Mouse (Mus musculus) kidney, embryonic 14.5 days (tissue): ENCODE results near the gene Syn3. TPM values are rescaled to one million over a fixed set of nuclear protein-coding genes. Genes with fewer than 3 reads are reported as not detected.
"Not testable (repeated sequence)": the region's sequence is repeated elsewhere in the genome, so short reads cannot be mapped to it uniquely, and the experiment has no call there.

Experiments
- ATAC-seq: fragments of 200-750 bp; cut with Nextera tagmentation; 2 replicates; pipeline ENCODE4 v1.8.0; 2017; ENCODE audit warnings: moderate number of reproducible peaks, mild to moderate bottlenecking, moderate TSS enrichment, moderate library complexity; ENCODE audit not compliant: low FRiP score, low TSS enrichment
- H3K27ac ChIP-seq: fragments of 300-500 bp; sonication (generic); 2 replicates; pipeline ENCODE4 v1.5.1; 2014; ENCODE audit warnings: low read depth, mild to moderate bottlenecking, low read length, moderate library complexity, mixed read lengths
- H3K27me3 ChIP-seq: fragments of 300-500 bp; sonication (generic); 2 replicates; pipeline ENCODE4 v1.6.1; 2014; ENCODE audit warnings: mild to moderate bottlenecking, low read length; ENCODE audit not compliant: control insufficient read depth, insufficient read depth
- H3K36me3 ChIP-seq: fragments of 300-500 bp; sonication (generic); 2 replicates; pipeline ENCODE4 v1.6.1; 2014; ENCODE audit warnings: low read length, mixed read lengths; ENCODE audit not compliant: control insufficient read depth, insufficient read depth
- H3K4me1 ChIP-seq: fragments of 300-500 bp; sonication (generic); 2 replicates; pipeline ENCODE4 v1.6.1; 2014; ENCODE audit warnings: low read length, mixed read lengths; ENCODE audit not compliant: control insufficient read depth, insufficient read depth
- H3K4me2 ChIP-seq: fragments of 300-500 bp; sonication (generic); replicated peaks from 2 replicates; pipeline ENCODE4 v1.6.1; 2014; ENCODE audit warnings: low read depth, mild to moderate bottlenecking, low read length
- H3K4me3 ChIP-seq: fragments of 300-500 bp; sonication (generic); 2 replicates; pipeline ENCODE4 v1.5.1; 2014; ENCODE audit warnings: mild to moderate bottlenecking, low read length
- H3K9ac ChIP-seq: fragments of 300-500 bp; sonication (generic); 2 replicates; pipeline ENCODE4 v1.6.1; 2014; ENCODE audit warnings: low read depth, mild to moderate bottlenecking, low read length, moderate library complexity
- H3K9me3 ChIP-seq: fragments of 300-500 bp; sonication (generic); 2 replicates; pipeline ENCODE4 v1.6.1; 2016; ENCODE audit warnings: low read length; ENCODE audit not compliant: control insufficient read depth
- WGBS: fragments of 180-500 bp; shearing (Covaris S2); extraction: QIAGEN DNeasy Blood & Tissue Kit; methylation state at CpG from one replicate; pipeline ENCODE4 v1.1.7; 2014; 5-methylcytosine and 5-hydroxymethylcytosine counted together
- polyA plus RNA-seq: library from polyadenylated mRNA; unstranded; fragments of >200 nt; fragmentation: Nextera tagmentation; extraction: Ambion mirVana; gene quantifications from 2 replicates; pipeline ENCODE4 v1.2.1, GENCODE M21; 2014

Syn3 gene
- polyA plus RNA-seq, 1 experiment from 2014 or later = 8.4 TPM

DNA sequence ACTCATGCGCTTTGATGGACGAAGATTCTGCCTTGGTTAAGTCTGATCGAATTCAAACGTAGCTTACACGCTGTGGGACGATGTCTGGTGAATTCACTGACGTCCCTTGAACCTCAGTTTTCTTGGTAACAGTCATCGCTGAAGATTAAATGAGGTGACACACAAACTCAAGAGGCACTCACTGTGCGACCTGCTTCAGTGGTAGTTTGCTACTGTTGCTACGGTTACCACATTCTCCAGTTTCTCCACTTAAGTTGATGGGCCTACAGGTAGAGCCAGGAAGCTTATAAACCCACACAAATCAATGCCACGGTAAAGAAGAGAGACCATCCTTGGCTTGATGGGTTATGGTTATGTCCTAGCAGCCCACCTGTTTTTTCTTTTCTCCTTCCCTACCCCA lies 61.4 kb downstream of the Syn3 start:
- Histone ChIP-seq H3K4me3 (no peak overlapping the region), H3K4me1 (no peaks in the 10 kb centered on the region), H3K9me3 (no peaks in the 10 kb centered on the region), H3K36me3 (no peaks in the 10 kb centered on the region), H3K4me2 (no peak overlapping the region), H3K27ac (no peak overlapping the region), H3K9ac (no peak overlapping the region), H3K27me3 (no peaks in the 10 kb centered on the region)
- 89% methylated on average over 11 of the region's 11 CpGs for WGBS
- no peak for ATAC-seq

DNA sequence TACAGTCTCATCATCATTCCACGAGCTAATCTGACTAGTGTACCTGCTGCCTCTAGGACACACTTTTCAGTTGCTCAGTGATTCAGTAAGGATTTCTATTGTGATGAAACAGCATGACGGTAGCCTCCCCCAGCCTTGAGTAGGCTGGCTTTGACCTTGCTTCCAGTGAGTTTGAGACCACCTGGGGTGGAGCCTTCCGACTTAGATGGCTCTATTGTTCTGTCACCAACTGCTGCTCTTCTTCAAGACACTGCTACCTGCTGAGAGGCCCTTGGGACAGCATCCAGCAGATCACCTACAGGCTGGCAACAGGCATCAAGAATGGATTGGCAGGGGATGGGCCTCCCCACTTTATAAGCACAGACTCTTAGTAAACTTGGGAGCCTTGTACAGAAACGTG lies 63.7 kb downstream of the Syn3 start:
- H3K4me2 ChIP-seq, ATAC-seq, H3K27ac ChIP-seq, H3K4me1 ChIP-seq, H3K9ac ChIP-seq, H3K4me3 ChIP-seq, H3K9me3 ChIP-seq, H3K27me3 ChIP-seq, H3K36me3 ChIP-seq: not testable (repeated sequence)
- 79% methylated on average over 4 of the region's 4 CpGs for WGBS

DNA sequence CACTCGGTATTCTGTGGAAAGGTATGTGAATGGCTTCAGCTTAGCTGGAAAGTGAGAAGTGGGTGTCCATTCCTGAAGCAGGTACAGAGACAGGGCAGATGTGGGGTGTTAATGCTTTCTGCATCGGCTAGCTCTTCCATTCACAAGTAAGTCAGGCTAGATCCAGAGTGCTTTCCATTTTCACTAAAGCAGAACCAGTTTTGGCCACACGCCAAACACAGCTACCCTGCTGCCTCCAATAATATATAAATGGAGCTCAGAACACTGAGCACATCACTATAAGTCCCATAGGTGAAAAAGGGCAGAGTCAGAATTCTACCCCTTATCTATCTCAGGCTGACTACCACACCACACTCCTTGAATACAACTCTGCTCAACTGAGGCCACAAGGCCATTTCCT lies 69.0 kb downstream of the Syn3 start:
- WGBS = 92% methylated on average over 3 of the region's 3 CpGs
- Histone ChIP-seq H3K4me2 (no peak overlapping the region), H3K4me1 (0 out of 2 replicates have a peak, but pooled peaks cover 3% of the 10 kb centered on the region), H3K27me3 (no peaks in the 10 kb centered on the region), H3K36me3 (no peaks in the 10 kb centered on the region), H3K9me3 (no peaks in the 10 kb centered on the region), H3K27ac (no peak overlapping the region), H3K4me3 (no peak overlapping the region), H3K9ac (no peak overlapping the region)
- no peak for ATAC-seq

DNA sequence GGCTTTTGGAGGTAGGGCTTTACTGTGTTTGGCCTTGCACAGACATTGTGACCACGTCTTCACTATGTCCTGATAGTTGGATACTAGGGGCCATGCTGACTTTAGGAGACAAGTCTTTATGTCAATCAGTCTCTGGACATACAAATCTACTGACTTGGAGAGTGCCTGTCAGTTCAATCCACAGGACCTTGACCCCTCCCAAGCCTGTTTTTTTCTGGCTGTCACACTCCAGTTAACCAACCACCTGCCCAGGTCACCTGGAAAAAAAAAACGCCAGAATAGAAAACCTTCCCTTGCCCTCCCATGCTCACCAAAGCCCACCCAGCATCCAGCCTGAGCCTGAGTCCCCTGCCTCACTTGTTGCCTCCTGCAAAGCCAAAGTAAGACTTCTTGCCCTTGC lies 70.7 kb downstream of the Syn3 start:
- Histone ChIP-seq H3K4me3 (no peak overlapping the region), H3K36me3 (no peaks in the 10 kb centered on the region), H3K27ac (no peak overlapping the region), H3K4me2 (no peak overlapping the region), H3K27me3 (no peaks in the 10 kb centered on the region), H3K4me1 (0 out of 2 replicates have a peak, but pooled peaks cover 3% of the 10 kb centered on the region), H3K9ac (no peak overlapping the region), H3K9me3 (no peaks in the 10 kb centered on the region)
- ATAC-seq = no peak
- 74% methylated on average over 2 of the region's 2 CpGs for WGBS

DNA sequence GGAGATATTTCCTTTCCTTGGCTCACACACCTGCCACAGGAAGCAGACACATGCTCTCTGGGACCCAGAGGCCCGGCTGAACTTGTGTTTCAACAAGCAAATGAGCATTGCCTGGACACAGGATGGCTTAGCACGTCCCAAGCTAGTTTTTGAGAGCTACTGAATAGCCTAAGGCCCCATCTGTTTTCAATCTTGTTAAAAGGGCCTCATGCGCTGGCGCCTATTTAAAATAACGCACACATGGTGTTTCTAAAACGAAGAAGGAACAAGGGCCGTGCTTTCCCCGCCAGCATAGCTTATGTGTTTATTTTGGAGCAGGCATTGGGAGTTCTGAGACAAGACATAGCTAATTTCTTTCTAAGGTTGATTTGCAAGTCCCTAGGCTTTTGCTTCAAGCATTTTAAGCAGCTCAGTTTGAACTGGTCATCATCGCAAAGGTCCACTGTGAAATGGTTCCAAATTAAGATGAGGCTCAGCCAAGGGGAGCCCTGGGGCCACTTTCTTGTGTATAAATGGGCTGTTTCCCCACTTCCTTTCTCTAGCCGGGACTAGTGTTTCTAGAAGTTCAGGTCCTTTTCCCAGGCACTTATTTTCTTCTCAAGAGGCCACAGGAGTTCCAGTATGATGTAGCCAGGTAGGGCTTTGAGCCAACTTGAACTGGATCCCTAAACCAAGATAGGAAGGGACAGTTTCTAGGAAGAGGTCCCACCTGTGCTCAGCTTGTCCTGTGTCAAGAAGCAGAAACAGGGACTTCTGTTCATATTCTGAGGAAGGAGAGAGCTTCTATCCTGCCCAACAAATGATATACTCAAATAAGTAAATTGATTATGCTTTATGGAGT lies 72.8 kb downstream of the Syn3 start:
- Histone ChIP-seq H3K9ac (no peak overlapping the region), H3K4me1 (0 out of 2 replicates have a peak, but pooled peaks cover 3% of the 10 kb centered on the region), H3K4me2 (no peak overlapping the region), H3K9me3 (no peaks in the 10 kb centered on the region), H3K4me3 (no peak overlapping the region), H3K27ac (peak overlapping the region; percentile 62; the same call in 1 of the 2 replicates), H3K27me3 (no peaks in the 10 kb centered on the region), H3K36me3 (no peaks in the 10 kb centered on the region)
- WGBS = 37% methylated on average over 10 of the region's 10 CpGs
- peak; percentile 87; the same call in 1 of the 2 replicates for ATAC-seq

DNA sequence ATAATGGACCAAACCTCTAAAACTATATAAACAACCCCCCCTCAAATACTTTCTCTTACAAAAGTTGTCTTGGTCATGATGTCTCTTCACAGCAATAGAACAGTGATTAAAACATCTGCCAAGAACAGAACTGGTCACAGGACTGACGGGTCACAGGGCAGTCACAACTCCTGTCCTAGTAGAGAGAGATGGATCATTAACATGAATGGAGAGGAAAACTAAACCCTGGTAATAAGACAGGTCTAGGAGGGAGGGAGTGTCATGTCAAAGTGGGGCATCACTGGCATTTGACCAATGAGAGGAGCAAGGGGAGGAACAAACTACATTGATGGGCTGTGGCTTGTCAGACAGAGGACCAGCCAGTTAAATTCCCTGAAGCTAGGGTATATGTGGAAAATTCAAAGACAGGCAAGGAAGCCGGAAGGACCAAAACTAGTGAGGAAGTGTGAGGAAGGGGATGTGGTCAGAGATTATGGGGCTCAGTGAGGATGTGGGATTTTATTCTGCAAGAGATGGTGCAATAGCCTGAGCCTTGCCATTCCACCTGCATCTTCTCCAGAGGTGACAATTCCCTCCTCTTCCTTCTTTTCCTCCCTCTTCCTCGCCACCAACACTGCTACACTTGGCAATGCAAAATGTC lies 76.8 kb downstream of the Syn3 start:
- WGBS = 77% methylated on average over 3 of the region's 3 CpGs
- Histone ChIP-seq H3K27me3 (no peaks in the 10 kb centered on the region), H3K9ac (no peak overlapping the region), H3K4me3 (no peak overlapping the region), H3K4me1 (no peaks in the 10 kb centered on the region), H3K9me3 (no peaks in the 10 kb centered on the region), H3K4me2 (no peak overlapping the region), H3K36me3 (no peaks in the 10 kb centered on the region), H3K27ac (no peak overlapping the region)
- no peak for ATAC-seq

DNA sequence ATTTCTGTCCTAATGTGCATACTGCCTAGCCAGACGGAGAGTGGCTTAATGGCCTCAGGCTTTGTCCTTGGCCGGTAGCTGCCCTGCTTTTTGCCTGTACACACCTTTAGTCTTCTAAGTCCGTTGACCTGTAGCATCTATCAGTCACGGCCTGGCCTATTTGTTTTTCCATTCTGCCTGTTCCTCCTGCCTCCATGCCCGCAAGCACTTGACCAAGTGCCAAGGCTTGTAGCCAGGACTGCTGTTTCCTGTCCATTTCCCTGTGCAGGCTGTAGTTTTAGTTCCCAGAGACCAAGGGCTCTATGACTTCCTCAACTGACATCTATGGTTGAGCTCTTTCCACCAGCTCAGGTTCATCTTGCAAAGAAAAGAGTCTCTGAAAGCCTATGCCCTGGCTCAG lies 79.8 kb downstream of the Syn3 start:
- Histone ChIP-seq H3K9me3 (no peaks in the 10 kb centered on the region), H3K4me3 (no peak overlapping the region), H3K9ac (no peak overlapping the region), H3K27me3 (no peaks in the 10 kb centered on the region), H3K4me2 (no peak overlapping the region), H3K36me3 (no peaks in the 10 kb centered on the region), H3K27ac (no peak overlapping the region), H3K4me1 (no peaks in the 10 kb centered on the region)
- WGBS = 86% methylated on average over 5 of the region's 5 CpGs
- no peak for ATAC-seq

DNA sequence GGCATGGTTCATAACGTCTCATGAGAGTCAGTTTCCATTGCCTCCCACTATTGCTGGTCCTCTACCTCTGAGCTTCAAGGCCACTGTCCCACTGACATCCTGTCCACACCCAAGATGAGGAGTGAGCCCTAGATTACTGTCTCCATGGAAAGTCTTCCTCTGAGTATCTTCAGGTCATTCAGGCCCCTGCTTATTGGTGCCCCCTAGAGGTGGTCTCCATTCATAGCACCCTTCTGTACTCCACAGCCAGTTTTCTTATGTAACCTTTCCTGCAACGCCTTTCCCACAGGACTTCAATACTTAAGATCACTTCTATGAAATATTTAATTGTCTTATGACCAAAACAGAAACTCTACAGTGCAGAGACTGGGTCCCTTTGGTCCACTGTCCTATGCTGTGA lies 80.4 kb downstream of the Syn3 start:
- Histone ChIP-seq H3K9me3 (no peaks in the 10 kb centered on the region), H3K4me1 (no peaks in the 10 kb centered on the region), H3K36me3 (no peaks in the 10 kb centered on the region), H3K27ac (no peak overlapping the region), H3K4me2 (no peak overlapping the region), H3K27me3 (no peaks in the 10 kb centered on the region), H3K4me3 (no peak overlapping the region), H3K9ac (no peak overlapping the region)
- ATAC-seq = no peak
- 69% methylated on average over 2 of the region's 2 CpGs for WGBS

DNA sequence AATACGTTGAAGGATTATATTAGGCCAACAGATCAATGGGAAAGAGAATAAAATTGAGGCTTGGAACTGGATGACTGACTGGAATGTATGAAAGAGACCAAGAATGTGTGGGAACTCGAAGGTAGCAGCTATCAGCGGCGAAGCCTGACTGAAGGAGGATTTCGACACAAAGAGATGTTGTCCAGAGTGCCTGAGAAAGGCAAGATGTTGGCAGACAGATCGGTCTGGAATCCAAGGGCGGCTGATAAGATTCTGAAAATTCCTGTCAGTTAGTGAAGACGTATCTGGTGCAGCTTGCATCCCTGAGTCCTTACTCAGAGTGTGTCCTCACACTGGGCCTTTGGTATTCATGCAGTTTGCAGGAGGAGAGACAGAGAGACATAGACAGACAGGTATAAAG lies 81.9 kb downstream of the Syn3 start:
- Histone ChIP-seq H3K4me2 (no peak overlapping the region), H3K9me3 (no peaks in the 10 kb centered on the region), H3K36me3 (no peaks in the 10 kb centered on the region), H3K27ac (no peak overlapping the region), H3K9ac (no peak overlapping the region), H3K4me1 (no peaks in the 10 kb centered on the region), H3K27me3 (no peaks in the 10 kb centered on the region), H3K4me3 (no peak overlapping the region)
- 85% methylated on average over 8 of the region's 8 CpGs for WGBS
- no peak for ATAC-seq
